Mouse (Mus musculus): ENCODE data around the gene Lce1c. TPM values are rescaled to one million over a fixed set of nuclear protein-coding genes. Genes with fewer than 3 reads are reported as not detected.

The Lce1c gene
- polyA plus RNA-seq, 1 experiment from 2014 or later: not detected

Other genes with a start within 250 kb of the Lce1c start
- 5.2 and 5.9 TPM in 2 replicates for gene Gm9774, start 249.8 kb upstream of the Lce1c start, polyA plus RNA-seq (2014; fragmentation: Nextera tagmentation; extraction: Ambion mirVana)
- not detected in 2 replicates for gene Sprr2k, start 246.7 kb upstream of the Lce1c start, polyA plus RNA-seq (2014; fragmentation: Nextera tagmentation; extraction: Ambion mirVana)
- gene Sprr1b, start 240.5 kb upstream of the Lce1c start, polyA plus RNA-seq (2014; fragmentation: Nextera tagmentation; extraction: Ambion mirVana): not detected in 2 replicates
- not detected in 2 replicates for gene Sprr3, start 220.5 kb upstream of the Lce1c start, polyA plus RNA-seq (2014; fragmentation: Nextera tagmentation; extraction: Ambion mirVana)
- 0.78 TPM in 1 of 2 replicates, not detected in the other for gene Sprr1a, start 193.4 kb upstream of the Lce1c start, polyA plus RNA-seq (2014; fragmentation: Nextera tagmentation; extraction: Ambion mirVana)
- gene Sprr4, start 178.8 kb upstream of the Lce1c start, polyA plus RNA-seq (2014; fragmentation: Nextera tagmentation; extraction: Ambion mirVana): not detected in 2 replicates
- gene 2310046K23Rik, start 144.7 kb upstream of the Lce1c start, polyA plus RNA-seq (2014; fragmentation: Nextera tagmentation; extraction: Ambion mirVana): not detected in 2 replicates
- not detected in 2 replicates for gene Ivl, start 105.5 kb upstream of the Lce1c start, polyA plus RNA-seq (2014; fragmentation: Nextera tagmentation; extraction: Ambion mirVana)
- not detected in 2 replicates for gene Smcp, start 90.2 kb upstream of the Lce1c start, polyA plus RNA-seq (2014; fragmentation: Nextera tagmentation; extraction: Ambion mirVana)
- gene 2210017I01Rik, start 71.8 kb upstream of the Lce1c start, polyA plus RNA-seq (2014; fragmentation: Nextera tagmentation; extraction: Ambion mirVana): not detected in 2 replicates
- gene Lce6a, start 57.6 kb upstream of the Lce1c start, polyA plus RNA-seq (2014; fragmentation: Nextera tagmentation; extraction: Ambion mirVana): not detected in 2 replicates
- not detected in 2 replicates for gene Lce1a1, start 30.9 kb upstream of the Lce1c start, polyA plus RNA-seq (2014; fragmentation: Nextera tagmentation; extraction: Ambion mirVana)
- gene Lce1b, start 22.3 kb upstream of the Lce1c start, polyA plus RNA-seq (2014; fragmentation: Nextera tagmentation; extraction: Ambion mirVana): not detected in 2 replicates
- gene Lce1a2, start 8.9 kb upstream of the Lce1c start, polyA plus RNA-seq (2014; fragmentation: Nextera tagmentation; extraction: Ambion mirVana): not detected in 2 replicates
- gene Lce1d, start 8.0 kb downstream of the Lce1c start, polyA plus RNA-seq (2014; fragmentation: Nextera tagmentation; extraction: Ambion mirVana): not detected in 2 replicates
- not detected in 2 replicates for gene Lce1e, start 29.8 kb downstream of the Lce1c start, polyA plus RNA-seq (2014; fragmentation: Nextera tagmentation; extraction: Ambion mirVana)
- not detected in 2 replicates for gene Lce1f, start 41.1 kb downstream of the Lce1c start, polyA plus RNA-seq (2014; fragmentation: Nextera tagmentation; extraction: Ambion mirVana)
- gene Gm38119, start 59.8 kb downstream of the Lce1c start, polyA plus RNA-seq (2014; fragmentation: Nextera tagmentation; extraction: Ambion mirVana): not detected in 2 replicates
- gene Lce1g, start 73.1 kb downstream of the Lce1c start, polyA plus RNA-seq (2014; fragmentation: Nextera tagmentation; extraction: Ambion mirVana): not detected in 2 replicates
- gene Lce1h, start 85.8 kb downstream of the Lce1c start, polyA plus RNA-seq (2014; fragmentation: Nextera tagmentation; extraction: Ambion mirVana): not detected in 2 replicates
- gene Lce1i, start 99.7 kb downstream of the Lce1c start, polyA plus RNA-seq (2014; fragmentation: Nextera tagmentation; extraction: Ambion mirVana): not detected in 2 replicates
- not detected in 2 replicates for gene Lce1j, start 111.3 kb downstream of the Lce1c start, polyA plus RNA-seq (2014; fragmentation: Nextera tagmentation; extraction: Ambion mirVana)
- not detected in 2 replicates for gene Lce1k, start 128.6 kb downstream of the Lce1c start, polyA plus RNA-seq (2014; fragmentation: Nextera tagmentation; extraction: Ambion mirVana)
- gene Kprp, start 148.0 kb downstream of the Lce1c start, polyA plus RNA-seq (2014; fragmentation: Nextera tagmentation; extraction: Ambion mirVana): not detected in 2 replicates
- gene Lce1l, start 172.0 kb downstream of the Lce1c start, polyA plus RNA-seq (2014; fragmentation: Nextera tagmentation; extraction: Ambion mirVana): not detected in 2 replicates
- not detected in 2 replicates for gene 2310050C09Rik, start 191.0 kb downstream of the Lce1c start, polyA plus RNA-seq (2014; fragmentation: Nextera tagmentation; extraction: Ambion mirVana)
- gene Lce3a, start 247.0 kb downstream of the Lce1c start, polyA plus RNA-seq (2014; fragmentation: Nextera tagmentation; extraction: Ambion mirVana): not detected in 2 replicates